Mouse (Mus musculus) fat pad, adult 2 months (tissue): ENCODE data around the gene Gm4724.
"Not testable (repeated sequence)": the region's sequence is repeated elsewhere in the genome, so short reads cannot be mapped to it uniquely, and the experiment has no call there.

Source experiments
- DNase-seq: peaks from one replicate; pipeline ENCODE4 v3.0.0-alpha.2; 2011; ENCODE audit warnings: low read depth, low spot score; ENCODE audit errors: extremely low read depth

The Gm4724 gene

GRCm38 (mm10) chr2:175435707-175436106 lies at the start of gene Gm4724:
TSS of gene Gm4724 (minus strand) at chr2:175435807.
- DNase-seq, result not testable (repeated sequence)

- DNase-seq, result not testable (repeated sequence)
These were observed 34.1 kb upstream of the Gm4724 start, which contains the start of gene Zfp965 for GRCm38 (mm10) chr2:175469685-175470084. TSS of gene Zfp965 (plus strand) at chr2:175469985.
